Mouse (Mus musculus) MEL (cell line): ENCODE results near the gene Rftn1. TPM values are rescaled to one million over a fixed set of nuclear protein-coding genes. Genes with fewer than 3 reads are reported as not detected.

ENCODE experiments used
- DNase-seq: peaks from one replicate; pipeline ENCODE4 v3.0.0; 2011; ENCODE audit warnings: low read depth, low spot score
- H3K27ac ChIP-seq: 2 replicates; pipeline ENCODE4 v1.5.1; 2012; ENCODE audit warnings: low read depth, mild to moderate bottlenecking, control low read depth, low read length, moderate library complexity; ENCODE audit not compliant: control insufficient read depth
- H3K27me3 ChIP-seq, 2 experiments: fragments of 150-350 bp in 1 of 2; sonication (generic) in 1 of 2; 2 replicates each; pipeline ENCODE4 v1.6.1; 2012; ENCODE audit warnings: low read length in 2 of 2, mild to moderate bottlenecking in 2 of 2, improper control_type of control experiment in 1 of 2, moderate library complexity in 1 of 2; ENCODE audit not compliant: insufficient read depth in 2 of 2, control insufficient read depth in 1 of 2
- H3K36me3 ChIP-seq, 2 experiments: 2 replicates each; pipeline ENCODE4 v1.6.1; 2012 to 2014; ENCODE audit warnings: low read length in 2 of 2, improper control_type of control experiment in 1 of 2, inconsistent platforms in 1 of 2, mild to moderate bottlenecking in 1 of 2; ENCODE audit not compliant: insufficient read depth in 2 of 2, control insufficient read depth in 1 of 2
- H3K4me1 ChIP-seq, 2 experiments: fragments of 150-350 bp in 1 of 2; sonication (generic) in 1 of 2; 2 replicates each; pipeline ENCODE4 v1.6.1; 2012; ENCODE audit warnings: low read length in 2 of 2, improper control_type of control experiment in 1 of 2, mild to moderate bottlenecking in 1 of 2; ENCODE audit not compliant: insufficient read depth in 2 of 2, control insufficient read depth in 1 of 2
- H3K4me3 ChIP-seq, 2 experiments: fragments of 150-350 bp in 1 of 2; sonication (generic) in 1 of 2; 2 replicates each; pipeline ENCODE4 v1.5.1; 2012; ENCODE audit warnings: low read depth in 2 of 2, low read length in 2 of 2, mild to moderate bottlenecking in 2 of 2, moderate library complexity in 2 of 2, control low read depth in 1 of 2, improper control_type of control experiment in 1 of 2; ENCODE audit not compliant: control insufficient read depth in 1 of 2, insufficient read depth in 1 of 2
- H3K79me2 ChIP-seq: 2 replicates; pipeline ENCODE4 v1.6.1; 2012; ENCODE audit warnings: mild to moderate bottlenecking, low read length, moderate library complexity; ENCODE audit not compliant: control insufficient read depth, poor library complexity, insufficient read depth
- H3K9ac ChIP-seq: 2 replicates; pipeline ENCODE4 v1.6.1; 2012; ENCODE audit warnings: low read depth, mild to moderate bottlenecking, control low read depth, low read length, moderate library complexity; ENCODE audit not compliant: control insufficient read depth, poor library complexity, severe bottlenecking
- H3K9me3 ChIP-seq: fragments of 150-350 bp; sonication (generic); replicated peaks from 2 replicates; pipeline ENCODE4 v1.6.1; 2012; ENCODE audit warnings: mild to moderate bottlenecking, low read length, improper control_type of control experiment, moderate library complexity; ENCODE audit not compliant: insufficient read depth
- BHLHE40 ChIP-seq: IDR thresholded peaks from 2 replicates; pipeline ENCODE4 v1.6.1; 2012; ENCODE audit warnings: low read depth, mild to moderate bottlenecking, inconsistent platforms, low read length, improper control_type of control experiment, borderline replicate concordance
- CHD1 ChIP-seq: IDR thresholded peaks from 2 replicates; pipeline ENCODE4 v1.6.1; 2012; ENCODE audit warnings: low read depth, mild to moderate bottlenecking, inconsistent platforms, low read length, improper control_type of control experiment
- CHD2 ChIP-seq: IDR thresholded peaks from 2 replicates; pipeline ENCODE4 v1.6.1; 2011; ENCODE audit warnings: low read length, improper control_type of control experiment
- CTCF ChIP-seq, 3 experiments: IDR thresholded peaks in 2 of 3; conservative IDR thresholded peaks in 1 of 3; 2 replicates each; pipeline ENCODE4 v1.5.1; 2011 to 2012; ENCODE audit warnings: low read length in 3 of 3, low read depth in 2 of 3, mild to moderate bottlenecking in 2 of 3, improper control_type of control experiment in 1 of 3, inconsistent platforms in 1 of 3, mixed read lengths in 1 of 3, moderate library complexity in 1 of 3; ENCODE audit not compliant: control insufficient read depth in 1 of 3, insufficient read depth in 1 of 3, poor library complexity in 1 of 3, severe bottlenecking in 1 of 3
- E2F4 ChIP-seq: IDR thresholded peaks from 2 replicates; pipeline ENCODE4 v1.6.1; 2011; ENCODE audit warnings: low read depth, low read length, improper control_type of control experiment, borderline replicate concordance
- ELF1 ChIP-seq: IDR thresholded peaks from 2 replicates; pipeline ENCODE4 v1.6.1; 2014; ENCODE audit warnings: low read depth, mild to moderate bottlenecking, inconsistent platforms, low read length, improper control_type of control experiment, moderate library complexity
- EP300 ChIP-seq, 2 experiments: IDR thresholded peaks; 2 replicates each; pipeline ENCODE4 v1.6.1; 2011; ENCODE audit warnings: improper control_type of control experiment in 2 of 2, low read length in 2 of 2, low read depth in 1 of 2, mild to moderate bottlenecking in 1 of 2
- ETS1 ChIP-seq: IDR thresholded peaks from 2 replicates; pipeline ENCODE4 v1.6.1; 2012; ENCODE audit warnings: low read depth, mild to moderate bottlenecking, inconsistent platforms, low read length, improper control_type of control experiment, moderate library complexity
- GABPA ChIP-seq: IDR thresholded peaks from 2 replicates; pipeline ENCODE4 v1.6.1; 2012; ENCODE audit warnings: low read depth, mild to moderate bottlenecking, inconsistent platforms, low read length, improper control_type of control experiment, moderate library complexity
- GATA1 ChIP-seq: IDR thresholded peaks from 2 replicates; pipeline ENCODE4 v1.6.1; 2011; ENCODE audit warnings: low read depth, low read length, improper control_type of control experiment
- HCFC1 ChIP-seq: IDR thresholded peaks from 2 replicates; pipeline ENCODE4 v1.6.1; 2012; ENCODE audit warnings: low read depth, mild to moderate bottlenecking, inconsistent platforms, low read length, improper control_type of control experiment, moderate library complexity
- JUND ChIP-seq: IDR thresholded peaks from 2 replicates; pipeline ENCODE4 v1.6.1; 2011; ENCODE audit warnings: low read depth, mild to moderate bottlenecking, improper control_type of control experiment, low read length
- MAFK ChIP-seq: IDR thresholded peaks from 2 replicates; pipeline ENCODE4 v1.6.1; 2011; ENCODE audit warnings: low read depth, mild to moderate bottlenecking, low read length, improper control_type of control experiment, borderline replicate concordance
- MAX ChIP-seq: IDR thresholded peaks from 2 replicates; pipeline ENCODE4 v1.6.1; 2011; ENCODE audit warnings: low read length, improper control_type of control experiment
- MAZ ChIP-seq: IDR thresholded peaks from 2 replicates; pipeline ENCODE4 v1.6.1; 2012; ENCODE audit warnings: low read depth, mild to moderate bottlenecking, inconsistent platforms, low read length, improper control_type of control experiment
- MEF2A ChIP-seq: IDR thresholded peaks from 2 replicates; pipeline ENCODE4 v1.6.1; 2014; ENCODE audit warnings: low read depth, mild to moderate bottlenecking, inconsistent platforms, low read length, improper control_type of control experiment; ENCODE audit not compliant: poor library complexity, insufficient replicate concordance, severe bottlenecking; ENCODE audit errors: extremely low read depth
- MXI1 ChIP-seq: IDR thresholded peaks from 2 replicates; pipeline ENCODE4 v1.6.1; 2011; ENCODE audit warnings: mild to moderate bottlenecking, low read depth, low read length, improper control_type of control experiment
- MYB ChIP-seq: IDR thresholded peaks from 2 replicates; pipeline ENCODE4 v1.6.1; 2011; ENCODE audit warnings: mild to moderate bottlenecking, low read depth, low read length, improper control_type of control experiment
- MYC ChIP-seq: IDR thresholded peaks from 2 replicates; pipeline ENCODE4 v1.6.1; 2011; ENCODE audit warnings: low read depth, mild to moderate bottlenecking, low read length, improper control_type of control experiment, moderate library complexity
- NELFE ChIP-seq: IDR thresholded peaks from 2 replicates; pipeline ENCODE4 v1.6.1; 2011; ENCODE audit warnings: low read depth, low read length, improper control_type of control experiment
- NRF1 ChIP-seq: IDR thresholded peaks from 2 replicates; pipeline ENCODE4 v1.6.1; 2014; ENCODE audit warnings: low read depth, mild to moderate bottlenecking, inconsistent platforms, low read length, improper control_type of control experiment, moderate library complexity; ENCODE audit not compliant: poor library complexity, insufficient read depth, severe bottlenecking
- POLR2AphosphoS2 ChIP-seq: IDR thresholded peaks from 2 replicates; pipeline ENCODE4 v1.6.1; 2011; ENCODE audit warnings: low read length, improper control_type of control experiment
- RAD21 ChIP-seq: IDR thresholded peaks from 2 replicates; pipeline ENCODE4 v1.6.1; 2011; ENCODE audit warnings: mild to moderate bottlenecking, low read depth, low read length, improper control_type of control experiment
- RCOR1 ChIP-seq: IDR thresholded peaks from 2 replicates; pipeline ENCODE4 v1.6.1; 2012; ENCODE audit warnings: low read depth, mild to moderate bottlenecking, inconsistent platforms, low read length, improper control_type of control experiment
- SIN3A ChIP-seq: IDR thresholded peaks from 2 replicates; pipeline ENCODE4 v1.6.1; 2012; ENCODE audit warnings: low read length, improper control_type of control experiment, inconsistent platforms
- SMC3 ChIP-seq: IDR thresholded peaks from 2 replicates; pipeline ENCODE4 v1.6.1; 2011; ENCODE audit warnings: low read depth, low read length, improper control_type of control experiment
- TAL1 ChIP-seq: IDR thresholded peaks from 2 replicates; pipeline ENCODE4 v1.6.1; 2012; ENCODE audit warnings: mild to moderate bottlenecking, inconsistent platforms, low read length, moderate library complexity, mixed read lengths
- TBP ChIP-seq: IDR thresholded peaks from 2 replicates; pipeline ENCODE4 v1.8.0; 2011; ENCODE audit warnings: low read depth, low read length, improper control_type of control experiment
- TCF12 ChIP-seq: IDR thresholded peaks from 2 replicates; pipeline ENCODE4 v1.6.1; 2014; ENCODE audit warnings: low read depth, mild to moderate bottlenecking, inconsistent platforms, low read length, improper control_type of control experiment, moderate library complexity
- UBTF ChIP-seq: IDR thresholded peaks from 2 replicates; pipeline ENCODE4 v1.6.1; 2012; ENCODE audit warnings: low read depth, mild to moderate bottlenecking, inconsistent platforms, low read length, improper control_type of control experiment, moderate library complexity, borderline replicate concordance; ENCODE audit not compliant: insufficient read depth
- USF1 ChIP-seq: IDR thresholded peaks from 2 replicates; pipeline ENCODE4 v1.6.1; 2014; ENCODE audit warnings: low read depth, mild to moderate bottlenecking, inconsistent platforms, low read length, improper control_type of control experiment, moderate library complexity
- USF2 ChIP-seq, 2 experiments: IDR thresholded peaks; 2 replicates each; pipeline ENCODE4 v1.6.1; 2011 to 2012; ENCODE audit warnings: improper control_type of control experiment in 2 of 2, low read length in 2 of 2, borderline replicate concordance in 1 of 2, inconsistent platforms in 1 of 2, low read depth in 1 of 2, mild to moderate bottlenecking in 1 of 2; ENCODE audit not compliant: insufficient read depth in 1 of 2
- ZC3H11A ChIP-seq: IDR thresholded peaks from 2 replicates; pipeline ENCODE4 v1.6.1; 2012; ENCODE audit warnings: low read depth, mild to moderate bottlenecking, inconsistent platforms, low read length, improper control_type of control experiment
- ZKSCAN1 ChIP-seq: IDR thresholded peaks from 2 replicates; pipeline ENCODE4 v1.6.1; 2012; ENCODE audit warnings: low read depth, mild to moderate bottlenecking, inconsistent platforms, low read length, improper control_type of control experiment, moderate library complexity
- ZNF384 ChIP-seq: IDR thresholded peaks from 2 replicates; pipeline ENCODE4 v1.6.1; 2012; ENCODE audit warnings: low read depth, mild to moderate bottlenecking, inconsistent platforms, low read length, improper control_type of control experiment
- polyA plus RNA-seq, 2 experiments: library from polyadenylated mRNA; stranded (reverse) in 1 of 2; unstranded in 1 of 2; fragments of >175 nt in 1 of 2; fragments of >200 nt in 1 of 2; gene quantifications; 2 replicates each; pipeline versions ENCODE4 v1.2.1 to v1.2.4; 2012; ENCODE audit warnings: low replicate concordance in 2 of 2, low read depth in 1 of 2; ENCODE audit not compliant: insufficient read length in 2 of 2, insufficient read depth in 1 of 2, missing spikeins in 1 of 2
- total RNA-seq: library from RNA; depleted of rRNA; stranded (reverse); fragments of 300-350 nt; gene quantifications from 2 replicates; pipeline ENCODE4 v1.2.3, GENCODE M21; 2012

The Rftn1 gene
- total and polyA plus RNA-seq, 3 experiments: 70.2 to 76.1 TPM; not detected in 1

- Histone ChIP-seq H3K36me3 (peaks cover 0 to 48% of the 10 kb centered on the region in 2 experiments; a peak in 3 of 4 replicates), H3K4me3 (peak overlapping the region; percentile 17 to 37; a peak in 3 of 4 replicates), H3K79me2 (no peaks in the 10 kb centered on the region), H3K4me1 (peaks cover 11 to 43% of the 10 kb centered on the region in 2 experiments), H3K27ac (peak overlapping the region; percentile 99), H3K27me3 (no peaks in the 10 kb centered on the region), H3K9ac (peak overlapping the region; percentile 75), H3K9me3 (no peaks in the 10 kb centered on the region)
- DNase-seq: peak; percentile 93
- TF ChIP-seq E2F4 (no peak), GABPA (no peak), MAFK (peak; percentile 75; the same call in 1 of the 2 replicates), BHLHE40 (peak; percentile 83), TBP (0 out of 2 replicates have a peak, but pooled peaks have one; percentile 8), ZC3H11A (no peak), RCOR1 (peak; percentile 92), MAZ (peak; percentile 96), MYB (peak; percentile 78), TAL1 (peak; percentile 87), USF2 (IDR thresholded peaks at IDR 0.05; ENCODE audit: borderline replicate concordance in 1 of 2, insufficient read depth in 1 of 2, low read depth in 1 of 2, low read length in 2 of 2) (no peak), RAD21 (no peak), ELF1 (peak; percentile 35; the same call in 1 of the 2 replicates), MYC (peak; percentile 14; the same call in 1 of the 2 replicates), HCFC1 (peak; percentile 46; the same call in 1 of the 2 replicates), POLR2AphosphoS2 (no peak), CHD1 (peak; percentile 38; the same call in 1 of the 2 replicates), SIN3A (peak; percentile 86), NELFE (no peak), CTCF (IDR thresholded peaks at IDR 0.05 in 2 of 3, conservative IDR thresholded peaks at IDR 0.05 in 1 of 3; ENCODE audit: control insufficient read depth in 1 of 3, insufficient read depth in 1 of 3, low read depth in 2 of 3, low read length in 3 of 3, poor library complexity in 1 of 3, severe bottlenecking in 1 of 3) (no peak), ZKSCAN1 (no peak), TCF12 (peak; percentile 99), CHD2 (peak; percentile 86), ZNF384 (no peak), MEF2A (peak; percentile 64; the same call in 1 of the 2 replicates), MAX (no peak), SMC3 (no peak), NRF1 (no peak), UBTF (no peak), GATA1 (peak; percentile 99), MXI1 (no peak; the same call in 1 of the 2 replicates), JUND (0 out of 2 replicates have a peak, but pooled peaks have one; percentile 66), EP300 (IDR thresholded peaks at IDR 0.05; ENCODE audit: low read depth in 1 of 2, low read length in 2 of 2) (peak; percentile 98 to 99), ETS1 (peak; percentile 96), USF1 (no peak)
Measured at GRCm38 (mm10) chr17:50070822-50071601, 119.5 kb downstream of the Rftn1 start.
